Mouse (Mus musculus) lung, adult 2 months (tissue): ENCODE data around the gene Arhgap1. TPM values are rescaled to one million over a fixed set of nuclear protein-coding genes. Genes with fewer than 3 reads are reported as not detected.

Experiments
- DNase-seq: peaks from one replicate; pipeline ENCODE4 v3.0.0; 2022
- H3K4me1 ChIP-seq: fragments of 200-500 bp; 2 replicates; pipeline ENCODE4 v1.6.1; 2011; ENCODE audit warnings: low read length; ENCODE audit not compliant: control insufficient read depth, insufficient read depth
- H3K4me3 ChIP-seq: fragments of 200-500 bp; replicated peaks from 2 replicates; pipeline ENCODE3; 2011; ENCODE audit warnings: low read depth, mild to moderate bottlenecking, control low read depth, low read length; ENCODE audit errors: extremely low read depth
- CTCF ChIP-seq: fragments of 200-500 bp; IDR thresholded peaks from 2 replicates; pipeline ENCODE4 v1.5.1; 2011; ENCODE audit warnings: mild to moderate bottlenecking, low read length, control low read depth; ENCODE audit not compliant: insufficient read depth
- POLR2A ChIP-seq: fragments of 200-500 bp; IDR thresholded peaks from 2 replicates; pipeline ENCODE4 v1.6.1; 2011; ENCODE audit warnings: low read depth, mild to moderate bottlenecking, control low read depth, low read length, borderline replicate concordance; ENCODE audit errors: extremely low read depth
- WGBS: fragments of 180-500 bp; shearing (Covaris S2); methylation state at CpG from one replicate; pipeline ENCODE4 v1.1.7; 2018; 5-methylcytosine and 5-hydroxymethylcytosine counted together
- polyA plus RNA-seq: library from polyadenylated mRNA; depleted of rRNA; stranded (reverse); fragments of >200 nt; gene quantifications from 2 replicates; pipeline ENCODE4 v1.2.3, GENCODE M21; 2012

The Arhgap1 gene
- polyA plus RNA-seq, 1 experiment = 170 TPM

GRCm38 (mm10) chr2:91631826-91632225, 17.8 kb upstream of the Arhgap1 start:
- Histone ChIP-seq H3K4me3 (no peak overlapping the region), H3K4me1 (no peaks in the 10 kb centered on the region)
- TF ChIP-seq POLR2A (no peak), CTCF (no peak)
- 77% methylated on average over 5 of the region's 5 CpGs for WGBS
- no peak for DNase-seq

- Histone ChIP-seq H3K4me1 (no peaks in the 10 kb centered on the region), H3K4me3 (no peak overlapping the region)
Measured at GRCm38 (mm10) chr2:91632316-91632715, 17.3 kb upstream of the Arhgap1 start.

DNA sequence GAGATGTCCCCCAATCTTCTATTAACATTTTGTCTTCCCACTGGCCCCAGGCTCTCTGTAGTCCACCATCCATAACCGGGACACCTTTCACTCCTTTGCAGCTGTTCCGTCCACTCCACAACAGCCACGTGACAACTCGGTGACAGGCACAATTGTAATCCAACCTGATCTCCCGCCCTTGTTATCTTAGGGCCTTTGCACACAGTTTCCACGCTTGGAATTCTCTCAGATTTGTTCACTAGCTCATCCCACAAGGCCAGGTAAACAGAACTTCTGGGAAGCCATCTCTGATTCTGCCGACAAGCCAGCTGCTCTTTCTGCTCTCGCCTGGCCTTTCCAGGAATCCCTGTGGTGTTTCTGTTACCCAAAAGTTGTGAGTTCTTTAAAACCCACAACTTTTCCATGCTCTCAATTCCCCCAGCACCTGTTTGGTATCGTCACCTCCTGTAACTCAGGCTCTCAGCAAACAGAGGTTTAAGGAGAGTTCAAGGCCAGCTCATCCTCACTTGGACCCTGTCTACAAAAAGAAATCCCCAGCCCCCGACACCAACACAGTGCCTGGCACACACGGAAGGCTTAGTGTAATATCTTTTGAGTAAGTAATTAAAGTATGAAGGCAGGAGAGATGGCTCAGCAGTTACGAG, 16.2 kb upstream of the Arhgap1 start:
- TF ChIP-seq CTCF (no peak), POLR2A (no peak)
- DNase-seq = no peak
- Histone ChIP-seq H3K4me3 (no peak overlapping the region), H3K4me1 (no peaks in the 10 kb centered on the region)
- WGBS = 69% methylated on average over 12 of the region's 12 CpGs

More at GRCm38 (mm10) chr2:91632316-91632715, 17.3 kb upstream of the Arhgap1 start:
- TF ChIP-seq CTCF = no peak
- no peak for TF ChIP-seq POLR2A
- 52% methylated on average over 5 of the region's 5 CpGs for WGBS
- no peak for DNase-seq

- no peak for TF ChIP-seq CTCF
- TF ChIP-seq POLR2A = no peak
- Histone ChIP-seq H3K4me3 (no peak overlapping the region), H3K4me1 (no peaks in the 10 kb centered on the region)
- WGBS = 79% methylated on average over 9 of the region's 9 CpGs
- DNase-seq = no peak
Measured at GRCm38 (mm10) chr2:91634841-91635240, 14.8 kb upstream of the Arhgap1 start.

DNA sequence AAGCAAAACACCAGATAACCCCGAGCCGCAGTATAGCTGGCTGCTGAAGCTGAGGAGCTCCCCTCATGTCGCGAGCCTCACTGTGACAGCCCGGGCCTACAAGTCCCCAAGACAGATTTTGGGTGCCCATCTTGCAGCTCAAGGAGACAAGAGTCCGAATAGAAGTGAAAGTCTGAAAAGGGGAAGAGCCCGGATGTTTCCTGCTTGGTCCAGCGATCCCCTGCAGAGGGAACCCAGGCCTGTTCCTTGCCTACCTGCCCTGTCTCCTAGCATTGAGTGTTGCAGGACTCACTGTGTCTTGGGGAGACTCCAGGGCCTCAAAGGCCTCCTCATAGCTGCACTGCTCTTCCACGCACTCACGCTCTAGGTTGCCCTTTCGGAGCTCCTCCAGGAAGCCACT, 14.2 kb upstream of the Arhgap1 start:
- whole genome bisulfite sequencing = 75% methylated on average over 11 of the region's 11 CpGs
- no peak for DNase-seq
- TF ChIP-seq CTCF (no peak), POLR2A (no peak)
- Histone ChIP-seq H3K4me3 (no peak overlapping the region), H3K4me1 (no peaks in the 10 kb centered on the region)

DNA sequence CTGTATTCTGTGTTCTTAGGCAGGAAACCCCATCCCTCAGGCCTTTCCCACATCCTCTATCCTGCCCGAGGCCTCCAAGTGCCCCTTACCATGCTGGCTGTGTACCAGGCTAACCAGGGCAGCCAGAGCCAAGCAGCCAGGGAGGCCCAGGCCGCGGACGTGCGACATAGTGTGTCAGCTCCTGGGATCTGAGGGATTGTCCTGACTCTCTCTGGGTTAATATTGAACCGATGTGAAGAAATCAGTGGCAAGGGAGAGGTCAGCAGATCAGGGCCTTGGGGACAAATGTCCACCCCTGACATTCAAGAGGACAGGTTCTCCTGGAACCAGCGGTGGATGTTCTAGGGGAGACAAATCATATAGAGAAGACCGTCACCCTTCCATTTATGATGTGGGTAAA, 13.4 kb upstream of the Arhgap1 start, which contains the start of gene F2:
Gene F2, minus strand, starts transcription at position 186 of the 400 bp plus-strand sequence.
- no peaks in the 10 kb centered on the region for H3K4me1 ChIP-seq
- WGBS = 77% methylated on average over 8 of the region's 8 CpGs
- no peak for DNase-seq
- TF ChIP-seq POLR2A (no peak), CTCF (no peak)
- H3K4me3 ChIP-seq = no peak within 1 kb of the TSS

DNA sequence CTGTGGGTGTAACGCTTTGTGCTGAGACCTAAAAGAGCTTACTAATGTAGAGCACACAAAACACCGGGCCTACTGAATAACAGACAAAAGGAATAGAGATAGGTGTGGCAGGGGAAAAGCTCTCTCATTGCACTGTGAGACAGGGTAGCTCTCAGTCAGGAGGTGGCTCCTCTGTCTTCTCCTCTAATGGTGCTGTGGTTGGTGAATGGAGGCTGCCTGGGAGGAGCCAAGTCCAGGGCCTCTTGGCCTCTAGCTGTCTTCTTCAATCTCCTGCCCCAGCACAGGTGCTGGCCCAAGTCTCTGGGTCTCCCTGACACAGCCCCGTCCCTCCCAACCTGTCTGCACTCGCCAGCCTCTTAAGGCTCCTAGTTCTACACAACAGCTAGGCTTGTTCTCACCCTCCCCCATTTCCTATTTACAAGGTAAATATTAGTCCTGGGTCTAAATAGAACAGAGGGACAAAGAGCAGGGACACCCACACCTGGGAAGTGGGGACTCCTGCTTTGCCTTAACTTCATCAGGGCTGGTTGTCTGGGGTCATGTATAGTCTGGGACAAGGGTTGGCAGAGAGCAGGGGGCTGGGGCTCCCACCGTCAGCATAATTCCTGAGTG, 12.8 kb upstream of the Arhgap1 start:
- no peak for DNase-seq

DNA sequence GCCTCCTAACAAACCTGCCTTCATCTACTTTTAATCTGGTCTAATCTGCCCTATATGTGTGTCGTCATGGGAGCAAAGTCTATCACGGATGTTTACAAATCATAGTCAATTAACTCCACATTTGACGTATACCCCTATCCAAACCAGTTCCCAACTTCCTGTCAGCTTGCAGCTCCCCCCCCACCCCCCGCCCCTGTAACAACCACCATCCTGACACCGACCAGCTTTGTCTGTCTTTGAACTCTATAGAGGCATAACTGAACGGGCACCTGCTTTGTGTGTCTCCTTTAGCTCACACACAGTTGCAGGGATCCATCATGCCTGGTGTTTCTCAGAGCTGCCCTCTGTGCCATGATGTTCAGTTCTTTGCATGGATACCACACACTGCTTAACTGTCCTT, 10.7 kb upstream of the Arhgap1 start:
- H3K4me1 ChIP-seq = no peaks in the 10 kb centered on the region
- no peak for TF ChIP-seq CTCF
- no peak for TF ChIP-seq POLR2A
- no peak for DNase-seq
- 57% methylated on average over 6 of the region's 6 CpGs for WGBS
- no peak overlapping the region for H3K4me3 ChIP-seq

More for the DNA sequence above, 12.8 kb upstream of the Arhgap1 start:
- no peak overlapping the region for H3K4me3 ChIP-seq
- no peaks in the 10 kb centered on the region for H3K4me1 ChIP-seq
- 65% methylated on average over 5 of the region's 5 CpGs for WGBS
- no peak for TF ChIP-seq POLR2A
- no peak for TF ChIP-seq CTCF

DNA sequence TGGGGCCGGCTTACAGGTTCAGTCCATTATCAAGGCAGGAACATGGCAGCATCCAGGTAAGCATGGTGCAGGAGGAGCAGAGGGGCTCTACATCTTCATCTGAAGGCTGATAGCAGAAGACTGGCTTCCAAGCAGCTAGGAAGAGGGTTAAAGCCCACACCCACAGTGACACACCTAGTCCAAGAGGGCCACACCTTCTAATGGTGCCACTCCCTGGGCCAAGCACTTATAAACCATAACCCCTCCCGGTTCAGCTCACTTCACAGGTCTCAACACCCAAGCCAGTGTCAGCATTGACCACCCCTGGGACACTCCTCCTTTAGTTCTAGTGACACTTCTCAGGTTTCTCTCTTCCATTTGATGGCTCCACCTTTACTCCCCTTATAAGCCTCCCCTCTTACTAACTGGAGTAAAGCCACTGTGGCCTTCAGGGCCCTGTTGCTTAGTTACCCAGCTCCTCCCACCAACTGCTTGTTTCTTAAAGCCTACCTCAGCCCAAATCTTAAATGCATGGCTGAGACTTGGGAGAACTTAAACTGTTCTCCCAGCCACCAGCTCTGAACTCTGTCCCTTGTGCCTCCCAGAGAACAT, 6.7 kb upstream of the Arhgap1 start:
- no peak overlapping the region for H3K4me3 ChIP-seq
- WGBS = 82% methylated on average over 2 of the region's 2 CpGs
- TF ChIP-seq CTCF = no peak
- TF ChIP-seq POLR2A = no peak
- no peak for DNase-seq
- H3K4me1 ChIP-seq = no peaks in the 10 kb centered on the region

- Histone ChIP-seq H3K4me3 (no peak overlapping the region), H3K4me1 (no peaks in the 10 kb centered on the region)
- no peak for DNase-seq
- WGBS = 92% methylated on average over 11 of the region's 11 CpGs
- no peak for TF ChIP-seq POLR2A
- no peak for TF ChIP-seq CTCF
Measured at GRCm38 (mm10) chr2:91644021-91644420, 5.6 kb upstream of the Arhgap1 start.
